Comparison of ENCODE assay signal across 12 mouse cellular contexts in genomic region chr3:27351105-27351504, GRCm38 (mm10). TPM values are rescaled to one million over a fixed set of nuclear protein-coding genes. Genes with fewer than 3 reads are reported as not detected.
DNase-seq lines count a peak whose midpoint lies in the region; ATAC-seq and TF ChIP-seq lines count a peak whose summit lies in the region.
"Had no signal": no experiment of that assay in that cellular context is flagged by ENCODE, and none has a peak within 500 bp of the region (broad histone marks: within the 10 kb centered on the region; RNA-seq: fewer than 3 reads in every experiment).

No protein-coding gene starts in this region.

- H3K4me1 ChIP-seq in forebrain, postnatal 0 days (ENCODE audit: insufficient read depth) = no peaks in the 10 kb centered on the region
- H3K4me1 ChIP-seq in kidney, embryonic 15.5 days = no peaks in the 10 kb centered on the region

- no peak overlapping the region for H3K4me3 ChIP-seq in forebrain, postnatal 0 days (ENCODE audit: low read depth, low read length)
- no peak overlapping the region for H3K4me3 ChIP-seq in kidney, embryonic 15.5 days (replicated peaks)
- H3K4me3 ChIP-seq in layer of hippocampus, adult 2 months = no peak overlapping the region

- no peak overlapping the region for H3K27ac ChIP-seq in forebrain, postnatal 0 days (ENCODE audit: low read depth, low read length)
- no peak overlapping the region for H3K27ac ChIP-seq in kidney, embryonic 15.5 days
- no peak overlapping the region for H3K27ac ChIP-seq in layer of hippocampus, adult 2 months

- no peak overlapping the region for H3K4me2 ChIP-seq in forebrain, postnatal 0 days (ENCODE audit: low read depth)
- H3K4me2 ChIP-seq in kidney, embryonic 15.5 days = no peak overlapping the region

- no peaks in the 10 kb centered on the region for H3K36me3 ChIP-seq in forebrain, postnatal 0 days (ENCODE audit: insufficient read depth)
- H3K36me3 ChIP-seq in kidney, embryonic 15.5 days = no peaks in the 10 kb centered on the region

- H3K9ac ChIP-seq in forebrain, postnatal 0 days = no peak overlapping the region
- H3K9ac ChIP-seq in kidney, embryonic 15.5 days = no peak overlapping the region
- H3K9ac ChIP-seq: liver, postnatal 0 days had no signal

- DNase-seq in left cerebral cortex, postnatal 4 days = peak; percentile 79
- no peak for DNase-seq in left cerebral cortex, postnatal 10 days (ENCODE audit: extremely low spot score in 1 of 2, low spot score in 2 of 2)
- DNase-seq in forebrain, postnatal 0 days = peak; percentile 50
- DNase-seq in mesoderm, embryonic 11.5 days (ENCODE audit: low read depth, low spot score) = peak; percentile 39
- no peak for DNase-seq in left cerebral cortex, adult 11 months (ENCODE audit: low spot score)
- no peak for DNase-seq in layer of hippocampus, adult 2 months (ENCODE audit: low spot score in 2 of 2)
- no peak for DNase-seq in spleen, postnatal 36 days (ENCODE audit: low spot score in 2 of 2)
- DNase-seq: liver, postnatal 0 days; right cerebral cortex, postnatal 14 days; thymus, postnatal 14 days had no signal

- WGBS in forebrain, postnatal 0 days = 33% methylated on average over 9 of the region's 9 CpGs
- WGBS in kidney, embryonic 15.5 days = 47% methylated on average over 9 of the region's 9 CpGs

- H3K27me3 ChIP-seq in forebrain, postnatal 0 days (ENCODE audit: insufficient read depth, low read length) = no peaks in the 10 kb centered on the region
- no peaks in the 10 kb centered on the region for H3K27me3 ChIP-seq in kidney, embryonic 15.5 days

- no peak for TF ChIP-seq CTCF in forebrain, postnatal 0 days (IDR thresholded peaks at IDR 0.05; ENCODE audit: low read depth)
- no peak for TF ChIP-seq CTCF in layer of hippocampus, adult 2 months (conservative IDR thresholded peaks at IDR 0.05)

- peak; percentile 34 for ATAC-seq in forebrain, postnatal 0 days
- ATAC-seq in kidney, embryonic 15.5 days (replicated peaks; ENCODE audit: low FRiP score) = peak; percentile 54
- ATAC-seq: inflammation-experienced regulatory T-cells, adult 6 months; liver, postnatal 0 days had no signal

- intact Hi-C loops in left cerebral cortex, postnatal 4 days (cut with DNase I) = no loop called here
- intact Hi-C loops in left cerebral cortex, postnatal 10 days (cut with DNase I) = no loop called here

- no peaks in the 10 kb centered on the region for H3K9me3 ChIP-seq in forebrain, postnatal 0 days (ENCODE audit: low read length)
- no peaks in the 10 kb centered on the region for H3K9me3 ChIP-seq in kidney, embryonic 15.5 days (replicated peaks)

RNA-seq across cellular contexts. Expression of gene Ghsr, which starts 20.0 kb away (rescaled TPM):
- total RNA-seq in left cerebral cortex, postnatal 4 days (2021) = under 1 TPM; 0.10 to 0.24 TPM
- total RNA-seq in left cerebral cortex, postnatal 10 days (2021) = under 1 TPM; 0.10 to 0.21 TPM
- 0.23 and 0.33 TPM in 2 replicates for total RNA-seq in forebrain, postnatal 0 days (2014; rRNA removed)
- polyA plus RNA-seq in forebrain, postnatal 0 days (2015; fragmentation: Nextera tagmentation; extraction: Ambion mirVana) = 0.04 and 0.15 TPM in 2 replicates
- polyA plus RNA-seq in kidney, embryonic 15.5 days (2015; fragmentation: Nextera tagmentation; extraction: Ambion mirVana) = not detected in 2 replicates
- 1 to 10 TPM in 1 of 2 experiments, under 1 TPM in 1; 0.93 to 1.8 TPM for total RNA-seq in layer of hippocampus, adult 2 months (2021)
- polyA plus RNA-seq: inflammation-experienced regulatory T-cells, adult 6 months; liver, postnatal 0 days had no signal

RNA-seq across cellular contexts. Expression of gene Tnfsf10, which starts 34.3 kb away (rescaled TPM):
- 1 to 10 TPM; 1.7 to 2.2 TPM for total RNA-seq in left cerebral cortex, postnatal 4 days (2021)
- total RNA-seq in left cerebral cortex, postnatal 10 days (2021) = 1 to 10 TPM in 1 of 2 experiments, under 1 TPM in 1; 0.94 to 1.6 TPM
- 0.69 and 0.76 TPM in 2 replicates for total RNA-seq in forebrain, postnatal 0 days (2014; rRNA removed)
- 0.19 and 0.38 TPM in 2 replicates for polyA plus RNA-seq in forebrain, postnatal 0 days (2015; fragmentation: Nextera tagmentation; extraction: Ambion mirVana)
- polyA plus RNA-seq in kidney, embryonic 15.5 days (2015; fragmentation: Nextera tagmentation; extraction: Ambion mirVana) = 0.44 and 0.45 TPM in 2 replicates
- 1 to 10 TPM in 1 of 2 experiments, under 1 TPM in 1; 0.83 to 1.4 TPM for total RNA-seq in layer of hippocampus, adult 2 months (2021)

Comparison
In these comparisons a context has a peak if more than half of its experiments do, and no peak if none do; other contexts are left out.
1. DNase-seq: peak in left cerebral cortex, postnatal 4 days (single experiment), forebrain, postnatal 0 days (single experiment) and mesoderm, embryonic 11.5 days (single experiment); none in left cerebral cortex, postnatal 10 days (0 of 2), left cerebral cortex, adult 11 months (single experiment), layer of hippocampus, adult 2 months (0 of 2) and spleen, postnatal 36 days (0 of 2).